Mouse (Mus musculus) kidney, embryonic 14.5 days (tissue): ENCODE data around the gene Trpm2. TPM values are rescaled to one million over a fixed set of nuclear protein-coding genes. Genes with fewer than 3 reads are reported as not detected.

ENCODE experiments used
- ATAC-seq: fragments of 200-750 bp; cut with Nextera tagmentation; 2 replicates; pipeline ENCODE4 v1.8.0; 2017; ENCODE audit warnings: moderate number of reproducible peaks, mild to moderate bottlenecking, moderate TSS enrichment, moderate library complexity; ENCODE audit not compliant: low FRiP score, low TSS enrichment
- H3K27ac ChIP-seq: fragments of 300-500 bp; sonication (generic); 2 replicates; pipeline ENCODE4 v1.5.1; 2014; ENCODE audit warnings: low read depth, mild to moderate bottlenecking, low read length, moderate library complexity, mixed read lengths
- H3K27me3 ChIP-seq: fragments of 300-500 bp; sonication (generic); 2 replicates; pipeline ENCODE4 v1.6.1; 2014; ENCODE audit warnings: mild to moderate bottlenecking, low read length; ENCODE audit not compliant: control insufficient read depth, insufficient read depth
- H3K36me3 ChIP-seq: fragments of 300-500 bp; sonication (generic); 2 replicates; pipeline ENCODE4 v1.6.1; 2014; ENCODE audit warnings: low read length, mixed read lengths; ENCODE audit not compliant: control insufficient read depth, insufficient read depth
- H3K4me1 ChIP-seq: fragments of 300-500 bp; sonication (generic); 2 replicates; pipeline ENCODE4 v1.6.1; 2014; ENCODE audit warnings: low read length, mixed read lengths; ENCODE audit not compliant: control insufficient read depth, insufficient read depth
- H3K4me2 ChIP-seq: fragments of 300-500 bp; sonication (generic); replicated peaks from 2 replicates; pipeline ENCODE4 v1.6.1; 2014; ENCODE audit warnings: low read depth, mild to moderate bottlenecking, low read length
- H3K4me3 ChIP-seq: fragments of 300-500 bp; sonication (generic); 2 replicates; pipeline ENCODE4 v1.5.1; 2014; ENCODE audit warnings: mild to moderate bottlenecking, low read length
- H3K9ac ChIP-seq: fragments of 300-500 bp; sonication (generic); 2 replicates; pipeline ENCODE4 v1.6.1; 2014; ENCODE audit warnings: low read depth, mild to moderate bottlenecking, low read length, moderate library complexity
- H3K9me3 ChIP-seq: fragments of 300-500 bp; sonication (generic); 2 replicates; pipeline ENCODE4 v1.6.1; 2016; ENCODE audit warnings: low read length; ENCODE audit not compliant: control insufficient read depth
- WGBS: fragments of 180-500 bp; shearing (Covaris S2); extraction: QIAGEN DNeasy Blood & Tissue Kit; methylation state at CpG from one replicate; pipeline ENCODE4 v1.1.7; 2014; 5-methylcytosine and 5-hydroxymethylcytosine counted together
- polyA plus RNA-seq: library from polyadenylated mRNA; unstranded; fragments of >200 nt; fragmentation: Nextera tagmentation; extraction: Ambion mirVana; gene quantifications from 2 replicates; pipeline ENCODE4 v1.2.1, GENCODE M21; 2014

The Trpm2 gene
- polyA plus RNA-seq, 1 experiment from 2014 or later = 0.54 TPM

DNA sequence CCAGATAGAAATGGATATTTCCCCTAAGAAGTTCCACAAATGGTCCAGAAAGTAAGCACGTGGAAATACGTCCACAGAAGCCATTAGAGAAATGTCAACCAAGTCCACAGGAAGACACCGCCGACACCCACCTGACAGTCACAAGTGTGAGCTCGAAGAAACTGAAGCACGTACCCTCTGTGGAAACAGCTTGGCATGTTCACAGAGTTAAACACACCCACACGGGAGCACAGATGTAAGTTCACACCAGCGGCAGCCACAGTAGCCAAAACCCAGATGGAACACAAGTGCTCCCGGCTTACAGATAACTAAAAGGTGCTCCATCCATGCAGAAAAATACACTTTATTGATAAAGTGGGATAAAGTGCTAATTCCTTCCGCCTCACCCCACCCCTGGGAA is 43.0 kb downstream of the Trpm2 start:
- H3K4me1 ChIP-seq = no peaks in the 10 kb centered on the region
- WGBS = 86% methylated on average over 10 of the region's 10 CpGs
- ATAC-seq = no peak
- no peaks in the 10 kb centered on the region for H3K36me3 ChIP-seq
- no peak overlapping the region for H3K9ac ChIP-seq
- no peaks in the 10 kb centered on the region for H3K9me3 ChIP-seq
- no peaks in the 10 kb centered on the region for H3K27me3 ChIP-seq
- no peak overlapping the region for H3K4me2 ChIP-seq
- no peak overlapping the region for H3K27ac ChIP-seq
- H3K4me3 ChIP-seq = no peak overlapping the region

GRCm38 (mm10) chr10:77926140-77926539 is 44.2 kb downstream of the Trpm2 start:
- no peak overlapping the region for H3K9ac ChIP-seq
- 50% methylated on average over 7 of the region's 7 CpGs for WGBS
- no peaks in the 10 kb centered on the region for H3K27me3 ChIP-seq
- H3K4me3 ChIP-seq = no peak overlapping the region
- H3K27ac ChIP-seq = no peak overlapping the region
- no peak overlapping the region for H3K4me2 ChIP-seq
- H3K4me1 ChIP-seq = no peaks in the 10 kb centered on the region
- no peaks in the 10 kb centered on the region for H3K9me3 ChIP-seq
- ATAC-seq = no peak
- H3K36me3 ChIP-seq = no peaks in the 10 kb centered on the region

- 61% methylated on average over 4 of the region's 4 CpGs for WGBS
- Histone ChIP-seq H3K9me3 (no peaks in the 10 kb centered on the region), H3K4me3 (no peak overlapping the region), H3K4me2 (no peak overlapping the region), H3K4me1 (no peaks in the 10 kb centered on the region), H3K36me3 (no peaks in the 10 kb centered on the region), H3K27ac (no peak overlapping the region), H3K27me3 (no peaks in the 10 kb centered on the region), H3K9ac (no peak overlapping the region)
- ATAC-seq = no peak
Measured at GRCm38 (mm10) chr10:77922681-77923080, 47.7 kb downstream of the Trpm2 start.

DNA sequence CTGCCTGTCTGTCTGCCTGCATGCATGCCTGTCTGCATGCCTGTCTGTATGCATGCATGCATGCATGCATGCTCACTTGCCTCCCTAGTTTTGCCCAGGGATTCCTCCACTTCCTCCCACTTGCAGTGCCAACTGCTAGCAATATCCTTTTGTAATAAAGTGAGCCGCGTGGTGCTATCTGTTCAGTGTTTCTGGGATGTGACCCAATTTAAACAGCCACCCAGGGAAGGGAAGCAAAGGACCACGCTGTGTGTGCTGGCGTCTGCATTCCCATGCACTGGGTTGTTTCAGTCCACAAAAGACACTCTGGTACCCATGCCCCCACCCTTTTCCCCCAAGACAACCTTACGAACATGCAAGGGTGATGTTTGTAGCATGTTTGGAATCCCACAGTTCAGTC is 49.4 kb downstream of the Trpm2 start:
- no peak for ATAC-seq

DNA sequence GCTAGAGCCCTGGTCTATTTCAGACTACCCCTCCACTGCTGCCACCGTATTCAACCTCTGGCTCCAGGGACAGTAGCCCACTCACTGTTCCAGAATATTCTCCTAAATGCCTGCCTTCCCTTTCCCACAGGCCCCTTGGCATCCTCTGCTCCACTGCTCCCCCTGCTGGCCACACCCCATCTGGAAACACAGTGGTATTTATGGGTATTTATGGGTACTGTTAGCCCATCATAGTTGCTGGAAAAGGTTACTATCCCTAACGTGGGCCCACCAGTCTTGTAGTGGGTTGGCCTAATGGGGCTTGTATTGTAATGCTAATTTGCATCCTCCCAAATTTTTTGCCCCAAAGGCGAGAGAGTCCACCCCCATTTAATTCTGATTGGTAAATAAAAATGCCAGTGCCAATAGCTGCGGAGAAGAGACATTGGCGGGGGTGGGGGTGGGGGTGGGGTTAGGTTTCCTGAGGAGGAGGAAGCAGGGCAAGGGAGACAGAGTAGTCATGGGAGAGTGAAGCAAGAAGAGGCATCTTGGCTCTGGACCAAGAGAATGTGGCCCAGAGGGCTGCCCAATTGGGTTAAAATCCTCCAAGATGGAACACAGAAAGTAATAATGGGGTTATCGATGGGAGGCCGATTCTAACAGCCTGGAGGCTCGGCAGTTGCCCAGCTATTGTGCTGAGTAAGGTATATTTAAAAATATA is 53.6 kb downstream of the Trpm2 start:
- H3K36me3 ChIP-seq = no peaks in the 10 kb centered on the region
- no peak overlapping the region for H3K4me2 ChIP-seq
- no peak overlapping the region for H3K27ac ChIP-seq
- H3K4me3 ChIP-seq = no peak overlapping the region
- H3K27me3 ChIP-seq = no peaks in the 10 kb centered on the region
- H3K4me1 ChIP-seq = no peaks in the 10 kb centered on the region
- no peak overlapping the region for H3K9ac ChIP-seq
- ATAC-seq = no peak
- 70% methylated on average over 8 of the region's 8 CpGs for WGBS
- no peaks in the 10 kb centered on the region for H3K9me3 ChIP-seq

More for the DNA sequence above, 49.4 kb downstream of the Trpm2 start:
- Histone ChIP-seq H3K27ac (no peak overlapping the region), H3K36me3 (no peaks in the 10 kb centered on the region), H3K4me3 (no peak overlapping the region), H3K9ac (no peak overlapping the region), H3K27me3 (no peaks in the 10 kb centered on the region), H3K4me1 (no peaks in the 10 kb centered on the region), H3K9me3 (no peaks in the 10 kb centered on the region), H3K4me2 (no peak overlapping the region)
- 76% methylated on average over 5 of the region's 5 CpGs for WGBS

GRCm38 (mm10) chr10:77913292-77913691 is 57.1 kb downstream of the Trpm2 start:
- no peak overlapping the region for H3K4me2 ChIP-seq
- WGBS = 74% methylated on average over 4 of the region's 4 CpGs
- H3K9ac ChIP-seq = no peak overlapping the region
- no peak for ATAC-seq
- no peak overlapping the region for H3K27ac ChIP-seq
- H3K9me3 ChIP-seq = no peaks in the 10 kb centered on the region
- H3K27me3 ChIP-seq = no peaks in the 10 kb centered on the region
- H3K36me3 ChIP-seq = no peaks in the 10 kb centered on the region
- H3K4me3 ChIP-seq = no peak overlapping the region
- no peaks in the 10 kb centered on the region for H3K4me1 ChIP-seq

- no peaks in the 10 kb centered on the region for H3K36me3 ChIP-seq
- H3K4me2 ChIP-seq = no peak overlapping the region
- no peak overlapping the region for H3K4me3 ChIP-seq
- no peaks in the 10 kb centered on the region for H3K9me3 ChIP-seq
- no peaks in the 10 kb centered on the region for H3K4me1 ChIP-seq
- ATAC-seq = no peak
- H3K27ac ChIP-seq = no peak overlapping the region
- no peaks in the 10 kb centered on the region for H3K27me3 ChIP-seq
- WGBS = 65% methylated on average over 7 of the region's 7 CpGs
- H3K9ac ChIP-seq = no peak overlapping the region
Measured at GRCm38 (mm10) chr10:77912605-77913004, 57.8 kb downstream of the Trpm2 start.

GRCm38 (mm10) chr10:77902894-77903715 is 67.3 kb downstream of the Trpm2 start:
- peak overlapping the region; percentile 90 for H3K4me2 ChIP-seq
- H3K9ac ChIP-seq = no peak overlapping the region
- ATAC-seq = peak; percentile 81
- 0 out of 2 replicates have a peak, but pooled peaks cover 5% of the 10 kb centered on the region for H3K4me1 ChIP-seq
- H3K4me3 ChIP-seq = peak overlapping the region; percentile 61
- no peak overlapping the region for H3K27ac ChIP-seq
- H3K9me3 ChIP-seq = no peaks in the 10 kb centered on the region
- H3K27me3 ChIP-seq = 0 out of 2 replicates have a peak, but pooled peaks cover 8% of the 10 kb centered on the region
- H3K36me3 ChIP-seq = no peaks in the 10 kb centered on the region
- 6% methylated on average over 35 of the region's 35 CpGs for WGBS
